ENCODE assay signal across 19 mouse cellular contexts in genomic region chr3:142834761-142835160, GRCm38 (mm10). TPM values are rescaled to one million over a fixed set of nuclear protein-coding genes. Genes with fewer than 3 reads are reported as not detected.
DNase-seq lines count a peak whose midpoint lies in the region; ATAC-seq lines count a peak whose summit lies in the region.
"Had no signal": no experiment of that assay in that cellular context is flagged by ENCODE, and none has a peak within 500 bp of the region (broad histone marks: within the 10 kb centered on the region; RNA-seq: fewer than 3 reads in every experiment).

No protein-coding gene starts in this region.

- no peak overlapping the region for H3K27ac ChIP-seq in liver, embryonic 12.5 days
- H3K27ac ChIP-seq in liver, embryonic 16.5 days (ENCODE audit: low read length) = peak overlapping the region; percentile 26; the same call in 1 of the 2 replicates
- H3K27ac ChIP-seq: embryonic facial prominence, embryonic 12.5 days; forebrain, embryonic 12.5 days; heart, embryonic 10.5 days; hindbrain, embryonic 14.5 days had no signal

- H3K9ac ChIP-seq in liver, embryonic 12.5 days = no peak overlapping the region
- H3K9ac ChIP-seq in liver, embryonic 16.5 days (ENCODE audit: low read depth, low read length) = no peak overlapping the region
- H3K9ac ChIP-seq: embryonic facial prominence, embryonic 12.5 days; forebrain, embryonic 12.5 days; hindbrain, embryonic 14.5 days had no signal

- H3K36me3 ChIP-seq in liver, embryonic 12.5 days = peaks cover 29% of the 10 kb centered on the region
- peaks cover 4% of the 10 kb centered on the region for H3K36me3 ChIP-seq in liver, embryonic 16.5 days (ENCODE audit: control insufficient read depth, insufficient read depth)
- H3K36me3 ChIP-seq: embryonic facial prominence, embryonic 12.5 days; forebrain, embryonic 12.5 days had no signal

- H3K27me3 ChIP-seq in liver, embryonic 12.5 days (replicated peaks) = no peaks in the 10 kb centered on the region
- H3K27me3 ChIP-seq in liver, embryonic 16.5 days (ENCODE audit: control insufficient read depth, insufficient read depth, low read depth, low read length) = no peaks in the 10 kb centered on the region
- H3K27me3 ChIP-seq: CH12.LX; embryonic facial prominence, embryonic 12.5 days; forebrain, embryonic 12.5 days had no signal

- peak; percentile 85 for ATAC-seq in liver, embryonic 12.5 days
- peak; percentile 54; the same call in 1 of the 2 replicates for ATAC-seq in erythroid progenitor cell, adult 5-6 weeks (replicated peaks; ENCODE audit: low FRiP score, poor library complexity, severe bottlenecking)
- peak; percentile 88 for ATAC-seq in liver, embryonic 16.5 days (ENCODE audit: low read depth)
- ATAC-seq: forebrain, embryonic 16.5 days had no signal

- WGBS in liver, embryonic 12.5 days (ENCODE audit: insufficient replicate concordance) = 25% methylated on average over 4 of the region's 4 CpGs
- WGBS in liver, embryonic 16.5 days (ENCODE audit: insufficient replicate concordance) = 23% methylated on average over 4 of the region's 4 CpGs

- peak overlapping the region; percentile 5; the same call in 1 of the 2 replicates for H3K4me2 ChIP-seq in liver, embryonic 12.5 days
- 0 out of 2 replicates have a peak overlapping the region, but pooled peaks have one; percentile 13 for H3K4me2 ChIP-seq in liver, embryonic 16.5 days (ENCODE audit: low read depth, low read length)
- H3K4me2 ChIP-seq: embryonic facial prominence, embryonic 12.5 days; forebrain, embryonic 12.5 days; hindbrain, embryonic 14.5 days had no signal

- H3K4me1 ChIP-seq in liver, embryonic 12.5 days = peaks cover 25% of the 10 kb centered on the region
- peaks cover 10% of the 10 kb centered on the region for H3K4me1 ChIP-seq in liver, embryonic 16.5 days (ENCODE audit: control insufficient read depth, low read depth, low read length)
- H3K4me1 ChIP-seq: embryonic facial prominence, embryonic 12.5 days; forebrain, embryonic 12.5 days; heart, embryonic 10.5 days had no signal

- no peak for DNase-seq in liver
- DNase-seq in left cerebral cortex, adult 18-20 months (ENCODE audit: low spot score in 2 of 2) = no peak
- DNase-seq in adrenal gland, adult 18-20 months (ENCODE audit: low spot score in 2 of 2) = no peak
- DNase-seq in layer of hippocampus, adult 9-11 months = no peak
- DNase-seq: adrenal gland, postnatal 10 days; cerebellum, adult 2 months; cerebellum, postnatal 10 days; gastrocnemius, postnatal 10 days; heart, adult 18-20 months; heart, postnatal 10 days had no signal

- no peaks in the 10 kb centered on the region for H3K9me3 ChIP-seq in liver, embryonic 12.5 days (replicated peaks)
- H3K9me3 ChIP-seq in liver, embryonic 16.5 days (replicated peaks; ENCODE audit: control insufficient read depth, low read length) = no peaks in the 10 kb centered on the region
- H3K9me3 ChIP-seq: embryonic facial prominence, embryonic 12.5 days; forebrain, embryonic 12.5 days; heart, embryonic 10.5 days had no signal

- H3K4me3 ChIP-seq in liver, embryonic 12.5 days = no peak overlapping the region
- no peak overlapping the region for H3K4me3 ChIP-seq in liver, embryonic 16.5 days (ENCODE audit: low read depth, low read length)
- H3K4me3 ChIP-seq: embryonic facial prominence, embryonic 12.5 days; forebrain, embryonic 12.5 days; heart, embryonic 10.5 days had no signal

RNA-seq across cellular contexts. Expression of gene Pkn2, which starts 47.0 kb away (rescaled TPM):
- polyA plus RNA-seq in liver, embryonic 12.5 days (2016; fragmentation: Nextera tagmentation; extraction: Ambion mirVana) = 50.5 and 51.0 TPM in 2 replicates
- 161 and 180 TPM in 2 replicates for total RNA-seq in erythroid progenitor cell, adult 5-6 weeks (2015; ENCODE audit: low replicate concordance)
- total RNA-seq in erythroid progenitor cell, adult 5-6 weeks (2017; ENCODE audit: low replicate concordance) = 188 and 253 TPM in 2 replicates
- 30.6 and 31.4 TPM in 2 replicates for polyA plus RNA-seq in liver, embryonic 16.5 days (2015; fragmentation: Nextera tagmentation; extraction: Ambion mirVana)
- 10 to 100 TPM; 29.1 to 34.1 TPM for total RNA-seq in left cerebral cortex, adult 18-20 months (2021)
- 10 to 100 TPM; 60.0 to 70.6 TPM for total RNA-seq in adrenal gland, adult 18-20 months (2021)
